Mouse (Mus musculus) cerebellum, adult 2 months (tissue): ENCODE results near the gene Gclm. TPM values are rescaled to one million over a fixed set of nuclear protein-coding genes. Genes with fewer than 3 reads are reported as not detected.

Source experiments
- DNase-seq, 2 experiments: peaks; one replicate each; pipeline ENCODE4 v3.0.0; 2021
- H3K27ac ChIP-seq: fragments of 200-500 bp; 2 replicates; pipeline ENCODE4 v1.5.1; 2012; ENCODE audit warnings: low read length, control low read depth, inconsistent platforms; ENCODE audit not compliant: insufficient read depth
- H3K27me3 ChIP-seq: fragments of 200-500 bp; 2 replicates; pipeline ENCODE4 v1.6.1; 2012; ENCODE audit warnings: inconsistent platforms, mild to moderate bottlenecking, low read length, moderate library complexity; ENCODE audit not compliant: control insufficient read depth, insufficient read depth
- H3K4me1 ChIP-seq: fragments of 200-500 bp; 2 replicates; pipeline ENCODE4 v1.6.1; 2011; ENCODE audit warnings: low read length; ENCODE audit not compliant: control insufficient read depth, insufficient read depth
- H3K4me3 ChIP-seq: fragments of 200-500 bp; replicated peaks from 2 replicates; pipeline ENCODE3; 2011; ENCODE audit warnings: mild to moderate bottlenecking, low read depth, low read length, control low read depth; ENCODE audit not compliant: insufficient read depth
- CTCF ChIP-seq: fragments of 200-500 bp; IDR thresholded peaks from 2 replicates; pipeline ENCODE4 v1.5.1; 2011; ENCODE audit warnings: low read depth, mild to moderate bottlenecking, control low read depth, low read length, moderate library complexity, borderline replicate concordance; ENCODE audit not compliant: insufficient read depth
- POLR2A ChIP-seq: fragments of 200-500 bp; IDR thresholded peaks from 2 replicates; pipeline ENCODE4 v1.6.1; 2011; ENCODE audit warnings: low read length, control low read depth, borderline replicate concordance; ENCODE audit not compliant: insufficient read depth
- WGBS: fragments of 180-500 bp; shearing (Covaris S2); methylation state at CpG from one replicate; pipeline ENCODE4 v1.1.7; 2018; 5-methylcytosine and 5-hydroxymethylcytosine counted together
- polyA plus RNA-seq: library from polyadenylated mRNA; depleted of rRNA; stranded (reverse); fragments of >200 nt; gene quantifications from 2 replicates; pipeline ENCODE4 v1.2.3, GENCODE M21; 2012

Gclm gene
- polyA plus RNA-seq, 1 experiment, result 78.6 TPM

- Histone ChIP-seq H3K4me3 (no peak overlapping the region), H3K4me1 (peaks cover 7% of the 10 kb centered on the region), H3K27ac (no peak overlapping the region), H3K27me3 (no peaks in the 10 kb centered on the region)
- WGBS, result 44% methylated on average over 9 of the region's 9 CpGs
- peak; percentile 36 to 46 for DNase-seq
- no peak for TF ChIP-seq POLR2A
- TF ChIP-seq CTCF, result no peak
Measured at GRCm38 (mm10) chr3:122300983-122301919, 55.9 kb downstream of the Gclm start.

GRCm38 (mm10) chr3:122304560-122304959 is 59.2 kb downstream of the Gclm start:
- DNase-seq, result no peak

GRCm38 (mm10) chr3:122307894-122308671 is 62.7 kb downstream of the Gclm start:
- Histone ChIP-seq H3K4me1 (no peaks in the 10 kb centered on the region; the same call in 1 of the 2 replicates), H3K27me3 (no peaks in the 10 kb centered on the region), H3K27ac (no peak overlapping the region), H3K4me3 (no peak overlapping the region)
- WGBS, result 53% methylated on average over 4 of the region's 4 CpGs
- no peak for DNase-seq
- TF ChIP-seq CTCF (no peak), POLR2A (no peak)

More at GRCm38 (mm10) chr3:122304560-122304959, 59.2 kb downstream of the Gclm start:
- no peak overlapping the region for H3K27ac ChIP-seq
- H3K4me1 ChIP-seq, result peaks cover 4% of the 10 kb centered on the region; the same call in 1 of the 2 replicates
- H3K4me3 ChIP-seq, result no peak overlapping the region
- no peaks in the 10 kb centered on the region for H3K27me3 ChIP-seq
- 83% methylated on average over 4 of the region's 4 CpGs for WGBS
- TF ChIP-seq CTCF (no peak), POLR2A (no peak)

GRCm38 (mm10) chr3:122308981-122309380 is 63.6 kb downstream of the Gclm start:
- 47% methylated on average over 6 of the region's 6 CpGs for WGBS
- no peak for DNase-seq
- Histone ChIP-seq H3K27me3 (no peaks in the 10 kb centered on the region), H3K4me1 (no peaks in the 10 kb centered on the region; the same call in 1 of the 2 replicates), H3K27ac (no peak overlapping the region), H3K4me3 (no peak overlapping the region)
- TF ChIP-seq CTCF (no peak), POLR2A (no peak)

GRCm38 (mm10) chr3:122312078-122312477 is 66.7 kb downstream of the Gclm start:
- TF ChIP-seq CTCF, result peak; percentile 96
- no peak for TF ChIP-seq POLR2A
- no peak overlapping the region for H3K4me3 ChIP-seq
- DNase-seq, result peak; percentile 74 to 88
- 0 out of 2 replicates have a peak, but pooled peaks cover 1% of the 10 kb centered on the region for H3K27me3 ChIP-seq
- WGBS, result 28% methylated on average over 2 of the region's 2 CpGs
- H3K4me1 ChIP-seq, result no peaks in the 10 kb centered on the region; the same call in 1 of the 2 replicates
- H3K27ac ChIP-seq, result no peak overlapping the region

GRCm38 (mm10) chr3:122312936-122313629 is 67.7 kb downstream of the Gclm start:
- H3K27ac ChIP-seq, result no peak overlapping the region
- H3K27me3 ChIP-seq, result 0 out of 2 replicates have a peak, but pooled peaks cover 1% of the 10 kb centered on the region
- no peak for DNase-seq
- H3K4me3 ChIP-seq, result no peak overlapping the region
- TF ChIP-seq CTCF (no peak), POLR2A (no peak)
- WGBS, result 87% methylated on average over 10 of the region's 10 CpGs
- no peaks in the 10 kb centered on the region; the same call in 1 of the 2 replicates for H3K4me1 ChIP-seq

- DNase-seq, result no peak
- H3K4me3 ChIP-seq, result no peak overlapping the region
- WGBS, result 77% methylated on average over 7 of the region's 7 CpGs
- no peaks in the 10 kb centered on the region for H3K4me1 ChIP-seq
- no peak overlapping the region for H3K27ac ChIP-seq
- TF ChIP-seq CTCF (no peak), POLR2A (no peak)
- H3K27me3 ChIP-seq, result 0 out of 2 replicates have a peak, but pooled peaks cover 1% of the 10 kb centered on the region
Measured at GRCm38 (mm10) chr3:122313936-122314335, 68.6 kb downstream of the Gclm start.
